In the genomic region with DNA sequence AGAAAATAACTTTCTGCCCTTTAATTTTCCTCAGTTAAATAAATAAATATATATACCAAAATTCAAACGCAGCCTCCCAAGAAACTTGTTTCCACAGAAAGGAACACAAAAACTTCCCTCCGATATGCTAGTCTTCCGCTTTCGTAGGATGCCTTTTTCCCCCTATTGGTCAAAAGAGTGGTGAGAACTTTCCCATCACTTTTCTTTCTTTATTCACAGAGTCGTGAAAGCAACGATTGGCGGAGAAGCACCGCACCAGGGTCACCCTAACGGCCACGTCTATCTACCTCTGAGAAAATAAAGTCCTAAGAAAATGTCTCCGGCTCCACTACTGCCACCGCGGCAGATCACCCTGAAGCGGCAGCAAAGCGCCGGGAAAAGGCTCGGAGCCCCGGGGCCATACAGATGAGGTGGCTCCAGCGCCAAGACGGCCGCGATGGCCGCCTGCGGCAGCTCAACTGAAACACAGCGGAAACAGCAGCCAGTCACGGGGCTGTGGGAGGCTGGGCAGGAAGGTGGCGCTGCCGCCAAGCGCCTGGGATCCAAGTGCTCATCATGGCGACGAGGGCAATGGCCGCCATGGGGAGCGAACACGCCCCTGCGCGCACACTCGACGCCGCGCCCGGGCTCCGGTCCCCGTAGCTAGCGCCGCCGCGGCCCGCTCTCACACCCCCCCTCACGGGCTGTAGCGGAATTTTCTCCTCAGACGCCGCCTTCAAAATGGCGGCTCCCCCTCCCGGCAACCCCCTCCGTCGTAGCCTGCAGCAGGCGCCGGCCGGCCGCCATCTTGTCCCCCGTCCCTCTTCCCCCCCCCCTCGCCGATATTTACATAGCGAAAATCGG, we compare ENCODE assay signal across 8 mouse cellular contexts. TPM values are rescaled to one million over a fixed set of nuclear protein-coding genes. Genes with fewer than 3 reads are reported as not detected.
A peak's percentile ranks its signal among the peaks of the same experiment; 100 is the strongest.
DNase-seq lines count a peak whose midpoint lies in the region; ATAC-seq lines count a peak whose summit lies in the region.

No protein-coding gene starts in this region.

- H3K27me3 ChIP-seq in hindbrain, embryonic 15.5 days, result peaks cover 30% of the 10 kb centered on the region

- H3K9me3 ChIP-seq in hindbrain, embryonic 15.5 days, result no peaks in the 10 kb centered on the region

- peak; percentile 93 for ATAC-seq in hindbrain, embryonic 15.5 days (ENCODE audit: low FRiP score, low read depth)

- peaks cover 6% of the 10 kb centered on the region for H3K4me1 ChIP-seq in hindbrain, embryonic 15.5 days (replicated peaks)

- H3K27ac ChIP-seq in hindbrain, embryonic 15.5 days (replicated peaks), result peak overlapping the region; percentile 96

- H3K9ac ChIP-seq in hindbrain, embryonic 15.5 days, result peak overlapping the region; percentile 63

- DNase-seq in WW6 (ENCODE audit: low read depth, low spot score), result peak; percentile 61
- DNase-seq in cerebellum, postnatal 36 days, result peak; percentile 74 to 81
- DNase-seq in frontal cortex, postnatal 36 days (ENCODE audit: low spot score in 2 of 2), result peak; percentile 81 to 82
- DNase-seq in left cerebral cortex, adult 18-20 months (ENCODE audit: low spot score in 2 of 2), result peak; percentile 67 to 83
- DNase-seq in lung, postnatal 4 days, result peak; percentile 89 to 94
- peak; percentile 94 for DNase-seq in retina, postnatal 1 day
- peak; percentile 49 to 76 for DNase-seq in urinary bladder, adult 18-20 months (ENCODE audit: low spot score in 2 of 2)

- 18% methylated on average over 52 of the region's 65 CpGs for WGBS in hindbrain, embryonic 15.5 days

- H3K4me3 ChIP-seq in hindbrain, embryonic 15.5 days, result peak overlapping the region; percentile 55

- H3K4me2 ChIP-seq in hindbrain, embryonic 15.5 days, result peak overlapping the region; percentile 63

- no peaks in the 10 kb centered on the region for H3K36me3 ChIP-seq in hindbrain, embryonic 15.5 days

RNA-seq across cellular contexts. Expression of a gene that starts 1.4 kb away (rescaled TPM):
- 19.2 and 23.3 TPM in 2 replicates for polyA plus RNA-seq in hindbrain, embryonic 15.5 days (2015; fragmentation: Nextera tagmentation; extraction: Ambion mirVana)
- total RNA-seq in left cerebral cortex, adult 18-20 months (2021), result 10 to 100 TPM; 40.3 to 43.1 TPM

Comparison
In these comparisons a context has a peak if more than half of its experiments do, and no peak if none do; other contexts are left out.
1. Peak in every context shown above with its lines: DNase-seq, ATAC-seq, H3K4me3 ChIP-seq and H3K27ac ChIP-seq.